Mouse (Mus musculus): ENCODE data around the gene Ano1.

The Ano1 gene

DNA sequence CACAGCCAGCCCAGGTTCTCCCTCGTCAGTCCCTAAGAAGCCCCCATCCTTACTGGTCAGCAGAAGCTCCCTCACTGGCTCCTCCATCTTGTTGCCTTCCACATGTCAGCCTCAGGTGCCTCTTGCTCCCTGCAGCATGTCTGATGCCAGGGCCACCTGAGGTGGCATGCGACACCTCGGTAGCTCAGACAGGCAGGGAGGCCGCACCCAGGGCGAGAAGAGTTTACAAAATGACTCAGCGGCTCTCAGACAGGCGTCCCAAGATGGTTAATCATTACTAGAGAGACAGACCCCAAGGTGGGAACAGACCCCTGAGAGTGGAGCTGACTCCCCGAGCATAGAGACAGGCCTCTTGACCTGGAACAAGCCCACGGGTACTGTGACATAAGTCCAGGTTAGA is at the start of gene Ano1:
Gene Ano1, minus strand, starts transcription at position 142 of the 400 bp plus-strand sequence.
- no peak for DNase-seq (ENCODE audit: extremely low read depth, low read depth)

DNA sequence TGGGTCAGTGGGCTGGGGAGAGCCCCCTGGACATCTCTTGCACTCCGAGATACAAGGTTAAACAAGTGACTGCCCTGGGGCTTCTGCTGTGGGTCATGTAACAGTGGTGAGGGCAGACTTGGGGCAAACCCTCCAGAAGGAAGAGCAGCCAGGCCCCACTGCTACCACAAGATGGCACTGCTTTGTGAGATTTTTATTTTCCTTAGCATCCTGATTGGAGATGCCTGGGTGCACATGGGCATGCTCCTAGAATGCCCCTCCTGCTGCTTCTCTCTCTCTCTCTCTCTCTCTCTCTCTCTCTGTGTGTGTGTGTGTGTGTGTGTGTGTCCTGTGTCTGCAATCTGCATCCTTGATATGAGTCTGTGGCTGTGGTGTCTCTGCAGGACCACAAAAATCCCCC is 46.7 kb upstream of the Ano1 start:
- no peak for DNase-seq (ENCODE audit: extremely low read depth, low read depth)

DNA sequence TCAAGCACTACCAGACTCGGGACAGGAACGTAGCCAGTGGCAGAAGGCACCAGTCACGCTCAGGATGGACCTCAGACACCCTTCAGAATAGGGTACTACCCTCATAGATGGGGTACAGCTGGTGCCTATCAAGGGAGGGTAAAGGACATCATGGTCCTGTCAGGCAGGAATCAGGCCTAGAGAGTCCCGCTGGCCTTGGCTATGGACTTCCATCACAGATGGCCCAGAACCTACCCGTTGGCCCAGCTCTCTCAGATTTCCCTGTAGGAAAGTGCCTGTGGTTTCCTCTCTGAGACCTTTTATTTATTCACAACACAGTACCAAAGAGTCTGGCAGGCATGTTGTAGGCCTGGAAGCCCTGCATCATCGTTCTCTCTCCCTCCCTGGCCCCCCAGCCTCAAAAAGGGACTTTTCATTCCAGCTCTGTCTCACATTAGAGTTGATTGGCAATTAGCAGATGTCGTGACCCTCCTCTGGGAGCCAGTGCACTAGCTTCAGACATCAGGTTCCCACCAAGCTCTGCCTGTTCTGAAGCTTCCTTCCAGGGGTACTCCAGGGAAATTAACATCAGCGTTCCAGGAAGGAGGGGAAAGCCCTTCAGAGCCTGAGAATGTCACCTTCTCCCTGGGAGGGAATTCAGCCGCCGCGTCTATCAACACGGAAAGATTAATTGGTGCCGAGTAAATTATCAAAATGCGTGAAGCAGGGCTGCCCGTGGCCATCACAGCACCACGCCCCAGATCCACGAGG is 45.4 kb upstream of the Ano1 start:
- no peak for DNase-seq (ENCODE audit: extremely low read depth, low read depth)

DNA sequence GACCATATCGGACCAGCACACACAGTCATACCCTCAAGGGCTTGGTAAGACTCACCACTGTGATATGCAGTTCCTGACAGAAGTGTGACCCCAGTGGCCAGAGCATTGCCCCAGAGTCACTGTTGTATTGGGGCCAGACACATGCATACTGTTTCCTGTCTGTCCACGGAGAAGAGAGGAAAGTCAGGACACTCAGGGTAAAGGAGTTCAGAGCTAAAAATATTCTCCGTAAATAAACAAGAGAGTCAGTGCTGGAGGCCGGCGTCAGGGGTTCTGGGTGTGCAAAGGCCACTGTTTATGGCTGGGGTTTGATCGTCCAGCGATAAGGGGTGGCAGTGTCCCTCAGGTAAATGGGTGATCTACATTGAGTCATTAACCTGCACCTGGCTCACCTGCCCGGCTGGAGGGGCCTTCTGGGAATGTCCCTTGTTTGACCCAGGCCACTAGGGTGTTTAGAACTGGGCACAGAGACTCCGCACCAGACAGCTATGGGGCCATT is 44.3 kb upstream of the Ano1 start:
- DNase-seq (ENCODE audit: extremely low read depth, low read depth): no peak

DNA sequence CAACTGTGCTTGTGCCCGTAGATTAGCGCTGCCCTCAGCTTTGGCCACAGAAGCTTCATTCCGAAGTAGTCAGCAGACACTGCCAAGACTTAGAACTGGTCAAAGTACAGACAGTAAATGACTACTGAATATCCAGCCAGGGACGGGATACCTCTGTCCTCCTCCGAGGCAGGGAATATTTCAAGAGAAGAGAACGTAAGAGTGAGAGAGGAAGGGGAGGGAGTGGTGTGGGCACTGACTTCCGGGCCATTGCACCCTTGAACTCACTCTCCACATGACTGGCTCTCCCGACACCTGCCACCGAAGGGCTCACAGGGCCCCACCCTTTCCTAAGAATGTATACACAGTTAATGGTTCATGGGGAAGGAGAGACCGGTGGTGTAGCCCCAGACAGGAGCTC is 41.5 kb upstream of the Ano1 start:
- DNase-seq (ENCODE audit: extremely low read depth, low read depth): no peak

DNA sequence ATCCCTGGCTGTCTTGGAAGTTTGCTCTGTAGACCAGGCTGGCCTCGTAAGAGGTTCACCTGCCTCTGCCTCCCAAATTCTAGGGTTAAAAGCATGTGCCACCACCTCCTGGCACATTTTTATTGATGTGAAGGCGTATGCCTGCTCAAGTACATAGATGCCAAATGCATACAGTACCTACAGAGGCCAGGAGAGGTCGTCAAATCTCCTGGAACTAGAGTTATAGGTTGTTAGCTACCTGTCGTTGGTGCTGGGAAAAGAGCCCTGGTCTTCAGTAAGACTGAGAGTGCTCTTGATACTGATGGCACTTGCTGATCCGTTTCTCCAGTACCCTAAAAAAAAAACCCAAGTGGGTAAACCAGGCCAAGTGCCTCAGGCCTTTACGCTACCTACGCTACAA is 39.7 kb upstream of the Ano1 start:
- DNase-seq (ENCODE audit: extremely low read depth, low read depth): no peak

DNA sequence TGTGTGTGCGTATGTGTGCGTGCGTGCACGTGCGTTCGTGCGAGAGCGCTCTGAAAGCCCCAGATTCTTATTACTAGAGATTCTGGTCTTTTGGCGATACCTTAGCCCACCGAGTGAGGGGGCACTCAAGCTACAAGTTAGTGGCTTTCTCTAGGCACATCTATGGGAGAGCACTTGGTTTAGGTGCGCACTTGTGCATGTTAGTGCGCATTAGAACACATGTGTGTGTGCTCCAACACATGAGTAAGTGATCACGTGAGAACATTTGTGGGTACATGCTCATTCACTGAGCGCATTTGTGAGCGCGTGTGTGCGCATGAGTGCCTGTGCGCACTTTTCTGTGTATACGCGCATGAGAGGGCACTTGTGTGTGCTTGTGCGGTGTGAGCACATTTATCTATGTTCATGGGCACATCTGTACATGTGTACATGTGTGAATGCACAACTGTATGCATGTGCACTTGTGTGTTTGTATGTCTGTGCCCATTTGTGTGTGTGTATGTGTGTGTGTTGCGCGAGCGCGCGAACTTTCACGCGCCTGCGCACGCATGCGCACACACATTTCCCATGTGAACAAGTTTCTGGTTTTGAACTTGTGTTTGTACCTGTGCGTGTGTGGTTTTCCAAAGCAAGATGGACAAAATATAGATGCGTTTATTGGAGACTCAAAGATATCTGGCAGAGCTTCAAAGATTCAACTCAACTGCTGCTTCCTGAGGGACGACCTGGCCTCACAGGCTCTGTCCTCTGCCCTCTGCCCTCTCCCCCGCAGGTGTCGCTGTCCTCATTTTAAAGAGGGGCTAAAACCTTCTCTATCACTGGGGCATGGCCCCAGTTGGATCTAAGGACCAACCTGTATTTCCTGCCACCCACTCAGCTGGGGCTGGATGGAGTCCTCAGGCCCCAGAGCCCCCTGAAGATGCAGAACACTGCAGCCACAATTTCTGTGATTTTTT is 38.1 kb upstream of the Ano1 start:
- DNase-seq (ENCODE audit: extremely low read depth, low read depth): no peak

DNA sequence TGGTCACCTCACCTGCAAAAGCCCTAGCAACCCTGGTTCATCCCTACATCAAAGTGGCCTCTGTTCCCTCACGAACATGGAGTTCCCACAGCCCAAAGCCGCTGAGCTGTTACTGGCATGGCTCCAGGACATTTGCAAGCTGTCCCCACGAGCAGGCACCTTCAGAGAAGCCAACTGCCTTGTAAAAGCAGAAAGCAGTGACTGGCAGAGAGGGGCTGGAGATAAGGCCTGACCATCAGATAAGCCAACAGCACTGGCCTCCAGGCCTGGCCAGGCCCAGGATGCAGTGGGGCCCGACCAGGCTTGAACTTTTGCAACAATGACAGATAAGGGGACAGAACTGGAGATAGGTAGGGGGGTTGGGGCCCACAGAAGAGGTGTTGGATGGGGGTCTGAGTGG is 36.9 kb upstream of the Ano1 start:
- DNase-seq (ENCODE audit: extremely low read depth, low read depth): no peak

DNA sequence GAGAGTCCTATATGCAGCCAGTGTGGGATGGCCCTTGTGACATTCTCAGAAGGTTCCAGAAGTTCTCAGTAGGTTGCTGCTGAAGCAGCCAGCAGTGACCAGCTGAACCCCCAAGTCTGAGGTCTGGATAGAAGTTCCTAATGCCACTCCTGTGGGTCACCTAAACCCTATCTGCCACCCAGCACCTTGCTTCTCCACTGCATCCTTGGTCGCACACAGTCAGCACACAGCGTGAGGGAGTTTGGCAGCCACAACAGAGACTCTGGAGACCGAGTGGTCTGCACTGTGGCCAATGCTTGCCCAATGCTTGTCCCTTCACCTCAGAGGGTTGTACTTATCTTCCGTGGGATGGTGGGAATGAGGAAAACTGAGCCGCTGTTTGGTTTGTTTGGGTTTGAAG is 35.7 kb upstream of the Ano1 start:
- DNase-seq (ENCODE audit: extremely low read depth, low read depth): no peak

DNA sequence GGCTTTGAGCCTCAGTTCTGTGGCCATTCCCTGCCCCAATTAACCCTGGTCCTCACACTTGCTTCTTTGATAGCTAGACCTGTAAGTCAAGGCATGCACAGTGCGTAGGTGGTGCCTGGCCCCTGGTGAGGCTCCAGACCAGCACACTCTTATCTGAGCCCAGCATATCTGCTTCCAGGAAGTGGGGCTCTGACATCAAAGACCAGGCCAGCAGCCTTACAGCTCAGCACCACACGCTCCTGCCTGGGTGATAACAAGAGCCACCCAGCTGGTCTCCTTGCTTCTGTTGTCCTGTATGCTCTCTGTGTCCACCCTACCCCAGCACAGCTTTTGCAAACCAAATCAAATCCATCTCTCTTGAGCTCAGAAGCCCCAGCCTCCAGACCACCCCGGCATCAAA is 34.8 kb upstream of the Ano1 start:
- DNase-seq (ENCODE audit: extremely low read depth, low read depth): no peak

DNA sequence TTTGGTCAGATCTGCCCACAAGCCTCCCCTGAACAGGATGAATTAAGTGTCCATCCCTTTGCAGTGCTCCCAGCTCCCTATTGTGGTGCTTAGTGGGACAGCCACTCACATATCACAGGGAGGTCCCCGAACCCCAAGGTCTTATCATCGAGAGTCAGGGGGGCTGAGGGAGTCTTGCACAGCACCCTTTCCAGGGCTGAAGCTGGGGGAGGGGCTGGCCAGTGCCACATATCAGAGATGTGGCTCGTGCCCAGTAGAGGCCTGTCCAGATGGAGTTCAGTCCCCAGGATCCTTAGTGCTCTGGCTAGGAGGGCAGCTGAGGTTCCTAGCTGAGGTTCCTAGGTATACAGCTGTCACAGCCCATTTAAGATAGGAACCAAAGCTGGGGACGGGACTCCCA is 32.4 kb upstream of the Ano1 start:
- DNase-seq (ENCODE audit: extremely low read depth, low read depth): no peak

DNA sequence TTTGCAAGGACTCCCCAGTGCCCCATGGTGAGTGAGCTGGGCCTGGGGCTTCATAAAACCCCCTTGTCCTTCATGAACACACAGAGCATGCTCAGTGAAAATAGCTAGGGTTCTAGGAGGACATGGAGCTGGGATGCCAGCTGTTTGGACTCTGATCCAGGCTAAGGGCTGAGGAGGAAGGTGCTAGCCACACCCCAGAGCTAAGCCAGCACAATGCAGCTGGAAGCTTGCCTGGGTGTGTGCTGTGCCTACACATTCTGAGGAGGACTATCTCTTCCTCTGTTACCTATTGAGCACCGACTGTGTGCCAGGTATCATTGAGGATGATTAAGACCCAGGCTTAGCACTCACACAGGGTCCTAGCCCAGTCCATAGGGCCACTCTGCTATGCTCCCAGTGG is 30.6 kb upstream of the Ano1 start:
- DNase-seq (ENCODE audit: extremely low read depth, low read depth): no peak

DNA sequence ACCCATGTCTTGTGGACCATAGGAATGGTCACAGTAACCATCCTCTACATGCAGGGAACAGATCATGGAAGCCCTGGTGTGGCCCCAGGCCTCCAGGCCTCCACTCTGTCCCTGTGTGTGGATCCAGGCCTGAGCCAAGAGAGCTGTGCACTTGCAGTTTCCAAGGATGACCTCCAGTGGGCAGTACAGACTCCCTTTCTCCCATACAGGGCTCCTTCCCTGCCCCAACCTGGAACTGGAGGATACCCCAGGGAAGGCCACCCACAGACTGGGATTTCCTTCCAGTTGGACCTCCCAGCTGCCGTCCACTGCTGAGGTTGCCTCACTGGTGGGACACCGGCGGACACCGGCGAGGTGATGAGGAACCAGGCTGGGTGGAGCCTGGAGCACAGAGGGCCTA is 29.6 kb upstream of the Ano1 start:
- no peak for DNase-seq (ENCODE audit: extremely low read depth, low read depth)

DNA sequence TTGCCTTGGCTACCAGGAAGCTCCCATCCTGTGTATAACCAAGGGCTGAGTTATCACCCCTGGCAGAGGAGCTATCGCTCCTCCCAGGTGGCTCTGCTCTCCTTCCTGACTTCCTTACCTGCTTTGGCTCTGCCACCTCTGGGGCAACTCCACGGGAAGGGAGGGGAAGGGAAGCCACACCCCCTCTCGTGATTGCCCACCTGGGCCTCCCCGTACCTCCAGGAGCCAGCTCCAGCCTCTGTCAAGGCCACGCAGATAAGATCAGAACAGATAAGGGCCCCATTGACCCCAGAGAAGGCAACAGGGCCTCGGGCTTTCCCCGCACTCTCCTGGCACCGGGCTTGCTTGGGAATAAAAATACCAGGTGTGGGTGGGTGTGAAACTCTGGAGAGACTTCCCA is 28.4 kb upstream of the Ano1 start:
- DNase-seq (ENCODE audit: extremely low read depth, low read depth): no peak

DNA sequence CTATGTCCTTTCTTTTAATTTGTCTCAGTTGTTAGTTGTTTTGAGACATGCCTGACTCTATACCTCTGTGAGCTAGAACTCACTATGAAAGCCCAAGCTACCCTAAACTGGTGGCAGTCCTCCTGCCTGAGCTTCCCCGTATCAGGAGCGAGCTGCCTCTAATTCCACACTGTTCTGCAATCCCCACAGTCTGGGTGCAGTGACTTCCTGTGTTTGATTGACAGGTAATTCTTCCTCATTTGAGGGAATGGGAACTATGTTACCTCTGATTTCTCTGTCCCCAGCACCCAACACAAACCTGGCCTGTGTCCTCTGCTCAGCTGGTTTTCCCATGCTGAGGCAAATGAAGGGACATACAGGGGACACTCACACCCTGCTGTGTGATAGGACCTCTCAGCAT is 27.9 kb upstream of the Ano1 start:
- DNase-seq (ENCODE audit: extremely low read depth, low read depth): no peak

DNA sequence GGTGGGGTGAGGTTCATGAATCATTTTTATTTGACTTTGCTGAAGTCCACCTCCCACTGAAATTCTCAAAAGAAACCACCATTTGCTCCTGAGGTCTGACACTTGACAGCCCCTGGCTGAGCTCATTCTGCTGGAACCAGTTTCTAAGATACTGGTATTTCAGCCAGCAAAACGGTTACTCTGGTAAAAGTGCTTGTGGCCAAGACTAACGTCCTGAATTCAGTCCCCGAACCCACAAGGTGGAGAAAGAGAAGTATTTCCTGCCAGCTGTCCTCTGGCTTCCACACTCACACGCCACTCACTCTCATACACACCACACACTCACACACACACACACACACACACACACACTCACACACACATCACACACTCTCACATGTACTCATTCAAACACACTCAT is 26.0 kb upstream of the Ano1 start:
- DNase-seq (ENCODE audit: extremely low read depth, low read depth): no peak

DNA sequence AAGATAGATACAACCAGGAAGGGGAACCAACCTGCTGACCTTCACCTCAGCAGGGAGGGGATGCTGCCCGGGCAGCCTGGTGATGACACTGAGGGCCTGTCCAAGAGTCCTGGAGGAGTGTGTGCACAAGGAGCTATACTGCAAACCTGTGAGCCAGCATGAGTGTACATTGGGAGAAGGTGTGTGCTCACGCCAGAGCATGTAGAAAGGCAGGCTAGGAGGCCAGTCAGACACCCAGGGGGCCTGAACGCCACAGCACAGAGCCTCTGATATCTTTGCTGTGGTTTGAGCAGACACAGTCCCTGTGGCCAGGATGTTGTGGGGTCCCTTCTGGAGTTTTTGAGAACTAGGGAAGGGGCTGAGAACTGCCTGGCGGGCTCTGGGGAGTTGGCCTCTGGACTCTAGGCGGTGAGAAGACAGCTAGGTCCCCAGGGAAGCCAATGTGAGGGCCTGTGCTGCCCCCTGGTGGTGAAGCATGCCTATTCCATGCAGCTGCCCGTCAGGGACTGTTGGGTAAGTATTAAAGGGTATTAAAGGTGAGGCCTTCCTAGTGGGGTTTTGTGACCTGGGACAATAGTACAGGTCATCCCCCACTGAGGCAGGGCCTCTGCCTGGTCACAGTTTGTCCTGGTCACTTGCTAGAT is 24.2 kb upstream of the Ano1 start:
- no peak for DNase-seq (ENCODE audit: extremely low read depth, low read depth)

DNA sequence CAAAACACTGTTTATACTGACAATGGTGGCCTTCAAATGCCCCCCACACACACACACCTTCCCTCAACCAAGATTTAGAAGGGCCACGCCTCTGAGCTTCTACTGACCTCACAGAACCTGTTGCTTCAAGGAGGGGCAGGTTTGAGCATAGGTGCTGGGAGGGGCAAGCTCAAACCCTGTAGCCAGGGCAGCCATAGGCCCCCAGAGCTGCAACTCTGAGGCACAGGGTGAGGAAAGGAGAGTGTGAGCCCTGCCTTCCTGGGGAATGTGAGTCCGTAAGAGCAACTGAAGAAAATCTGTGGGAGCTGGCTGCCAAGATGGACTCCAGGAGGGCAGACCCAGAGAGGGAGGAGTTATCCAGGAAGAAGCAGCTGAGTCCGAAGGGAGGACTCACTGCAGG is 23.4 kb upstream of the Ano1 start:
- no peak for DNase-seq (ENCODE audit: extremely low read depth, low read depth)

DNA sequence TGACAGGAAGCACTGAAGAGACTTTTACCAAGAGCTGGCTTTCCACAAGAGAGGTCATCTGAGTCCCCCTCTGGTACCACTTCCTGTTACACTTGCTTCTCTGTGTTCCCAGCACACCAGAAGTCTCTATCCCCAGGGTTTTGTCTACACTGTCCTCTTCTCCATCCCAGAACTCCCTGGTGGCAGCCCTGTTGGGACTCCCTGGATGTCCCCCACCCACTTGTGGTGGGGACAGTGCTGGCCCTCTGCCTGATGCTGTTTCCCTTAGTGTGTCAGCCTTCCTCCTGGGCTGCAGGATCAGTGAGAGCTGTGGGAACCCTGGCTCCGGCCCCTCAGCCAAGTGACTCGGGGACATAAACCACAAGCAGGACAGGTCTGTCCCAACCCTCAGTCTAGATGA is 22.5 kb upstream of the Ano1 start:
- no peak for DNase-seq (ENCODE audit: extremely low read depth, low read depth)

DNA sequence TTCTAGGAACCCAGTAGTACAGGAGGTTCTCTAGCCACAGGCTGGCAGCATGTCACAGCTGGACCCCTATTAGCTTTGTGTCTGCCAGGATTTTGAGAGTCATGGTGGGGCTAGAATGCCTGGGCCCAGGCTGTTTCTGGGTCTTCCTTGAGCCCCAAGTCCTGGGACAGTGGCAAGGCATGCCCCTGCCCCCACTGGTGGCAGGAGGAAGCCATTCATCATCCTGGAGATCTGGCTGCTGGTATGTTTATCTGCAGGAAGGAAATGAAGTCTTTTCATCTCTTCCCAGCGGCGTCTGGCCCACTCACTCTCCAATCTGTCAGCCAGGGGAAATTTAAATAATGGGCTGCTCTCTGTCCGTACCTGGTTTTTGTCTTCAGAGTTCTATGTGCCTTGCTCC is 18.3 kb upstream of the Ano1 start:
- no peak for DNase-seq (ENCODE audit: extremely low read depth, low read depth)

DNA sequence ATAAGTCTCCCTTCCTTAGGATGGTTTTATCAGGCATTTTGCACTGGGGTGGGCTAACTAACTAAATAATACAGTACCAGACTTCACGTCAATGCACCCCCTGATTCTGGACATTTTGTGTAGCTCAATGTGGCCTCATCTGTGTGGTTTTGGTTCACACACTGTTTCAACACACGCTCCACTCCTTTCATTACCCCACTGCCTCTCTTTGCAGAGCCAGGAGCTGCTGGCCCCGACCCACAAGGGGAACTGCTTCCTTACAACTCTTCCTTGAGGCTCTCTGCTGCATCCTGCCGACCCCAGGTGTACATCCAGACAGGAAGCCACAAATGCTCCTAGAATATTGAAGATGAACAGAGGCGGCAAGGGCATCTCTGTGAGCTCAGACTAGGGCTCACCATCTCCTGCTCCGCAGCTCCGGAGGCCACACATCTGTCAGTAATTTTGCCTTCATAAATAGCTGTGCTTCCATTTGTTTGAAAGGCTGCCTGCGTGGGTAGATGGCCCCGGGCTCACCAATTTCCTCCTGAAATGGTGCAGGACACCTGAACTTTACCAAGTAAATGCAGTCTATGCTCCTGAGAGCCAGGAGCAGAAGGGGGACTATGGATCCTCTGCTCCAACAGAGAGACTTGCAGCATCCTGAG is 17.8 kb upstream of the Ano1 start:
- DNase-seq (ENCODE audit: extremely low read depth, low read depth): no peak

DNA sequence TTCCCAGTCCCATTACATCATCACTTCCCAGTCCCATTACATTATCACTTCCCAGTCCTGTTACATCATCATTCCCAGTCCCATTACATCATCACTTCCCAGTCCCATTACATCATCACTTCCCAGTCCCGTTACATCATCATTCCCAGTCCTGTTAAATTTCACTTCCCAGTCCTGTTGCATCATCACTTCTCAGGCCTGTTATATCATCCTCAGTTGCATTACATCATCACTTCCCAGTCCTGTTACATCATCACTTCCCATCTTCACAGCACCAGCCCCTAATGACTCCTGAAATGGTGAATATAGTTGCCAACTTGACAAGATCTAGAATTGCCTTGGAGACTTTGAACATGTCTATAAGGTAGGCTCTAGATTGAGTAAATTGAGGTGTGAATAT is 17.1 kb upstream of the Ano1 start:
- DNase-seq (ENCODE audit: extremely low read depth, low read depth): no peak

All from MEL-GATA-1-ER (cell line).